Mouse (Mus musculus): ENCODE data around the gene Rcor3. TPM values are rescaled to one million over a fixed set of nuclear protein-coding genes. Genes with fewer than 3 reads are reported as not detected.
A peak's percentile ranks its signal among the peaks of the same experiment; 100 is the strongest.

Gene Rcor3
- polyA plus RNA-seq, 1 experiment from 2014 or later = 29.5 TPM

DNA sequence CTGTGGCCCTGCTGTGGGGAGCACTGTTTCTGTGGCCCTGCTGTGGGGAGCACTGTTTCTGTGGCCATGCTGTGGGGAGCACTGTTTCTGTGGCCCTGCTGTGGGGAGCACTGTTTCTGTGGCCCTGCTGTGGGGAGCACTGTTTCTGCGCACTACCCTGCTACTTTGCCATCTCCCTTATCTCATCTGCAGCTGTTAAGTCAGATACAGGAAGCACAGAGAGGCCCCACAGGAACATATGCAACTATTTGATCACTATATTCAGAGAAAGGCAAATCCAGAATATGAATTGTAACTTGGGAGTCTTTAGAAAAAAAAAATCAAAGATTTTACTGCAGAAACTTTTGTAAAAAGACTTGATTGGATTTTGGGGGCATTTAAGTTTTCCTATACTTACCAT is 22.5 kb downstream of the Rcor3 start:
- Histone ChIP-seq H3K27ac (no peak overlapping the region), H3K4me2 (no peak overlapping the region), H3K9me3 (no peaks in the 10 kb centered on the region), H3K27me3 (no peaks in the 10 kb centered on the region), H3K9ac (no peak overlapping the region), H3K4me1 (replicated peaks) (no peaks in the 10 kb centered on the region), H3K4me3 (no peak overlapping the region), H3K36me3 (peaks cover 80% of the 10 kb centered on the region)
- ATAC-seq (ENCODE audit: low FRiP score) = no peak
- WGBS = 88% methylated on average over 1 of the region's 1 CpGs

DNA sequence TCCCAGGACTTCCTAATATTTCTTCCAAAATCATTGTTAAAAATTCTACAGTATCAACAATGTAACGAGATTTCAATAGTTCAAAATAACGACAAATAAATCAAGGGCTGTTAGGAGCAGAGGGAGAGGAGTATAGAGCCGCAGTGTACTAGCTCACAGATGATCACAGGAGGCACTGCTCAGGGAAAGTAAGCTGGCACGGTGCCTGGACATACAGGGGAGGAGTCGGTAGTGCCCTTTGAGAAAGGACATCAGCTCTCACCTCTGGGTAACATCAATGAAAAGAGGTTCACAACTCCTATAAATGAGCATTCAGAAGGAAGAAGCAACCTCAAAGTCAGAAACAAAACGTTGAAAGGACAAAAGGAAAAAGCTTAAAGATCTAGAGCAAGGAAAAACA is 28.7 kb downstream of the Rcor3 start:
- Histone ChIP-seq H3K4me1 (replicated peaks) (no peaks in the 10 kb centered on the region), H3K4me3 (no peak overlapping the region), H3K9me3 (no peaks in the 10 kb centered on the region), H3K27ac (no peak overlapping the region), H3K9ac (no peak overlapping the region), H3K4me2 (no peak overlapping the region), H3K36me3 (peaks cover 63% of the 10 kb centered on the region), H3K27me3 (no peaks in the 10 kb centered on the region)
- WGBS = 72% methylated on average over 6 of the region's 6 CpGs
- no peak for ATAC-seq (ENCODE audit: low FRiP score)

- no peak overlapping the region for H3K4me3 ChIP-seq
- H3K27ac ChIP-seq = no peak overlapping the region
- ATAC-seq (ENCODE audit: low FRiP score) = no peak
- WGBS = 22% methylated on average over 2 of the region's 2 CpGs
- H3K4me1 ChIP-seq (replicated peaks) = no peaks in the 10 kb centered on the region
- H3K27me3 ChIP-seq = no peaks in the 10 kb centered on the region
- H3K4me2 ChIP-seq = no peak overlapping the region
- peaks cover 57% of the 10 kb centered on the region for H3K36me3 ChIP-seq
- H3K9me3 ChIP-seq = no peaks in the 10 kb centered on the region
- no peak overlapping the region for H3K9ac ChIP-seq
Measured at GRCm38 (mm10) chr1:192107352-192107751, 30.5 kb downstream of the Rcor3 start.

- no peak overlapping the region for H3K4me2 ChIP-seq
- 92% methylated on average over 4 of the region's 4 CpGs for WGBS
- no peak overlapping the region for H3K4me3 ChIP-seq
- H3K36me3 ChIP-seq = peaks cover 59% of the 10 kb centered on the region
- H3K4me1 ChIP-seq (replicated peaks) = no peaks in the 10 kb centered on the region
- H3K9ac ChIP-seq = no peak overlapping the region
- no peak for ATAC-seq (ENCODE audit: low FRiP score)
- H3K27ac ChIP-seq = no peak overlapping the region
- no peaks in the 10 kb centered on the region for H3K9me3 ChIP-seq
- H3K27me3 ChIP-seq = no peaks in the 10 kb centered on the region
Measured at GRCm38 (mm10) chr1:192105902-192106389, 31.9 kb downstream of the Rcor3 start.

DNA sequence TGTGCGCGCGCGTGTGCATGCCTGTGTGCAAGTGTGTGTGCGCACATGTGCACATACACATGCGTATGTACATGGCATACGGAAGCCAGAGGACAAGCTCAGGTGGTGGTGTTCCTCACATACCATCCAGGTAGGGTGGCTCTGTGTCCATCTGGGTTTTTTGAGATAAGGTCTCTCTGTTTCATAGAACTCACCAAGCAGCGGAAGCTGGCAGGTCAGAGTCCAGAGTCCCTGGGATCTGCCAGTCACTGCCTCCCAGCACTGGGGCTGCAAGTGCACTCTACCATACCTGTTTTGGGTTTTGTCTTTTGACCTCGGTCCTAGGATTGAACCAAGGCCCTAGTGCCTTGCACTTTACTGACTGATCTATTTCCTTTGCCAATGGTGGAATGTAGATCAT is 33.8 kb downstream of the Rcor3 start:
- 96% methylated on average over 9 of the region's 9 CpGs for WGBS
- H3K36me3 ChIP-seq = peaks cover 51% of the 10 kb centered on the region
- no peak overlapping the region for H3K4me3 ChIP-seq
- no peak for ATAC-seq (ENCODE audit: low FRiP score)
- no peaks in the 10 kb centered on the region for H3K27me3 ChIP-seq
- H3K9ac ChIP-seq = no peak overlapping the region
- no peaks in the 10 kb centered on the region for H3K9me3 ChIP-seq
- H3K27ac ChIP-seq = no peak overlapping the region
- no peak overlapping the region for H3K4me2 ChIP-seq
- no peaks in the 10 kb centered on the region for H3K4me1 ChIP-seq (replicated peaks)

DNA sequence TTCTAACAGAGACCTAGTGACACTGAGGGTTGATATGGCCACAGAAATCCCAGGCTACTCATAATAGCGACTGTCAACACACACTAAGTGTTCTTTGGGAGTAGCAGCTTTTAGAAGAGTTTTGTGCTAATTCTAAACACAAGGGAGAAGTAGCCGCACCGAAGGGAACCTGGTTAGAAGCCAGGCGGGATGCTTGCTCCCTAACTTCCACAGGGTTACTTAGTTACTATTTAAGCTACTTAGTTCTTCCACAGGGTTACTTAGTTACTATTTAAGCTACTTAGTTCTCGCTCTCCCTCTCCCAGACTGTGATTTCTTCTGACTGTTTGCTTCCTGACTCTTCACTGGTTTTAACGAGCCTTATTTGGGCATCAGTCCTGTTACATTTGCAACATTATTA is 34.7 kb downstream of the Rcor3 start:
- WGBS = 65% methylated on average over 6 of the region's 6 CpGs
- H3K4me1 ChIP-seq (replicated peaks) = no peaks in the 10 kb centered on the region
- H3K36me3 ChIP-seq = peaks cover 48% of the 10 kb centered on the region
- no peak overlapping the region for H3K4me3 ChIP-seq
- no peak overlapping the region for H3K27ac ChIP-seq
- no peak for ATAC-seq (ENCODE audit: low FRiP score)
- no peak overlapping the region for H3K4me2 ChIP-seq
- no peaks in the 10 kb centered on the region for H3K9me3 ChIP-seq
- H3K27me3 ChIP-seq = no peaks in the 10 kb centered on the region
- H3K9ac ChIP-seq = no peak overlapping the region

GRCm38 (mm10) chr1:192101359-192101758 is 36.5 kb downstream of the Rcor3 start:
- peaks cover 46% of the 10 kb centered on the region for H3K36me3 ChIP-seq
- no peak overlapping the region for H3K27ac ChIP-seq
- no peak for ATAC-seq (ENCODE audit: low FRiP score)
- no peaks in the 10 kb centered on the region for H3K9me3 ChIP-seq
- no peak overlapping the region for H3K4me2 ChIP-seq
- H3K4me3 ChIP-seq = no peak overlapping the region
- no peak overlapping the region for H3K9ac ChIP-seq
- no peaks in the 10 kb centered on the region for H3K27me3 ChIP-seq
- 89% methylated on average over 8 of the region's 8 CpGs for WGBS
- no peaks in the 10 kb centered on the region for H3K4me1 ChIP-seq (replicated peaks)

DNA sequence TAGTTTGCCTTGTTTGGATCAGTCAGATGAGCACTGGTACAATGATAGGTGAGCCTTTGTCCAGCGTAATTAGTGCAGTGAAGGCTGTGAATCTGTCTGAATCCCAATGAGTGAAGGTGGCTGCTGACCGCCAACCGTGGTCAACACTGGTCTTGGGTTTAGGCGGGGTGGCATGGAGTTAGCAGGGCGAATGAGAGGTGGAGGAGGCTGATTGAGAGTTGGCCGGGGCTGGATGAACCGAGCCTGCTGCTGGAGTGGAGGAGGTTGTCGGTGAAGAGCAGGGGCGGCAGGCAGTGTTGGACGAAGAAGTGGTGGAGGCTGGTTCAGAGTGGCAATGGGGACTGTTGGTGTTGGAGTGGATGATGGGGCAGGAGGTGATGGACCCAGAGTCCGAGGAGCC is 37.1 kb downstream of the Rcor3 start:
- 94% methylated on average over 11 of the region's 11 CpGs for WGBS
- no peak overlapping the region for H3K4me3 ChIP-seq
- no peaks in the 10 kb centered on the region for H3K9me3 ChIP-seq
- H3K27ac ChIP-seq = no peak overlapping the region
- H3K36me3 ChIP-seq = peaks cover 44% of the 10 kb centered on the region
- H3K27me3 ChIP-seq = no peaks in the 10 kb centered on the region
- no peak overlapping the region for H3K4me2 ChIP-seq
- ATAC-seq (ENCODE audit: low FRiP score) = no peak
- H3K4me1 ChIP-seq (replicated peaks) = no peaks in the 10 kb centered on the region
- no peak overlapping the region for H3K9ac ChIP-seq

DNA sequence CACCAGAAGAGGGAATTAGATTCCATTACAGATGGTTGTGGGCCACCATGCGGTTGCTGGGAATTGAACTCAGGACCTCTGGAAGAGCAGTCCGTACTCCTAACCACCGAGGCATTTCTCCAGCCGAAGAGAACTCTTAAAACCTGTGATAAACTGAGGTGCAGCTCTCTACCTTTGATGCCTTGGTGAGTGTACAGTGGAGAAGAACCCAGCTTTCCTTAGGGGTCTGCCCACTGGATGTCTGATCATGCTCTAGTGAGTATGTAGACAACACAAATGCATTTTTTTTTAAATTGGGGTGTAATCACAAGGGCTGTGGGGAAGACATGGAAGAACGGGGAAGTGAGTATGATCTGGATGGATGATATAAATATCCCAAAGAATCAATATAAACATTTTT is 42.2 kb downstream of the Rcor3 start:
- Histone ChIP-seq H3K4me2 (no peak overlapping the region), H3K27ac (no peak overlapping the region), H3K27me3 (peaks cover 16% of the 10 kb centered on the region), H3K36me3 (peaks cover 10% of the 10 kb centered on the region), H3K9me3 (no peaks in the 10 kb centered on the region), H3K9ac (no peak overlapping the region), H3K4me1 (replicated peaks) (peaks cover 7% of the 10 kb centered on the region), H3K4me3 (no peak overlapping the region)
- no peak for ATAC-seq (ENCODE audit: low FRiP score)
- 91% methylated on average over 5 of the region's 5 CpGs for WGBS

DNA sequence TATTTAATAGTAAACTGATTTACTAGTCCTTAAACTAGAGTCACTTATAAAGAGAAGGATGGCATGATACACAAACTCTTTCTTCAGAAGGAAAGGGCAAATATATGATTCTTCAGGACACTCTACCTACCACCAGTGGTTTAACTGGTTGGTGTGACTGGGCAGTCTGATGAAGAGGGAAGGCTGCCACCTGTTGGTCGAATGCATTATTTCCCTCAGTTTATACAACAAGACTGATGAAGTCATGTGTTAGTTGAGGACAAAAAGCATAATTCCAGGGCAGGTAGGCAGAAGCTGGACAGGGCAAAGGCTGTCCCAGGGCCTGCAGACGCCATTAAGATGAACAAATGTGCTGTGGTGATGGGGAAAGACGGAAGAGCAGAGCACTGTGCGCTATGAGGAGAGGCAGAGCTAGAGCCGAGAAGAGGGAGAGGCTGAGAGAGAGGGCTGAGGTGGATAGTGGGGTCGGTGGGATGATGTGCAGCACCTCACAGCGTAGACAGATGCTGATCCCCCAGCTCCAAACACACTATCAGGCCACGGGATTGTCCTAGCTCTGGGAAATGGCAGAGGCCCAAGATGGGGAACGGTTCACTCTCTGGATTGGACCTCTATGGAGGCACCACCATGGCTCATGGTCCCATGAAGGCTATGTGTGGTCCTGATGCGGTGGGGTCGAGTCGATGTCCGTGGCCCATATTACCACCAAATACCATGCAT is 43.3 kb downstream of the Rcor3 start:
- peaks cover 7% of the 10 kb centered on the region for H3K36me3 ChIP-seq
- ATAC-seq (ENCODE audit: low FRiP score) = no peak
- 63% methylated on average over 13 of the region's 13 CpGs for WGBS

DNA sequence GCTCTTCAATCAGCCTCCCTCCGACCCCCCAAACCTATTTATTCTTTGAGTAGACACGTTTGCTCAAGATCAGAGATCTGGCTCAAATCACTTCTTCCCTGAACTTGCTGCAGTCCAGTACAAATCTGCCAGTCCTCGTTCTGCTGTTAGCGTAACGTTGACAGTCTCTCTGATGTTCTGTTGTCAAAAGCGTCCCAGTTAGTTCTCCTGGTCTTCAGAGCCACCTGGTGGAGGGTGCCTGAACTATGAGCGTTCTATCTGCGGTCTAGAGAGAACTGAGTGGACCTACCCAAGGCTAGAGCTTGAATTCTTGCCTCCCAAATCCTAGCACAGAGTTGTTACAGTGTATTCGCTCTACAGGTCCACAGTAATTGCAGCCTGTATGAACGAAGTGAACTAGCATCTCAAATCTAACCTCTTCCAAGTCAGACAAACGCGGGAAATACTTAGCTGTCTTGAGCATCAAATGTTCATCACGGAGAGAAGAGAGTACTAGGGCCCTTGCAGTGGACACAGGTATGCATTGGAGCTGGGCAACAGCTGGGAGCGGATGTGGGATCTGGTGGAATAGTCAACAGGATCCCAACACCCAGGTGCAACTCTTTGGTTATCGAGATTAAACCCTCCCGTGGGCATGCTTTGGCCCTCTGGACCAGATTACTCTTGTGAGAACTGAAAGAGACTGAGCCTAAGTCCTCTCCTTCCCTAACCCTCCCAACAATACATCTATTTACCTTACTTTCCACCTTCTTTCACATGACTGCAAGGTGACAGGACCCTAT is 44.8 kb downstream of the Rcor3 start:
- Histone ChIP-seq H3K36me3 (peaks cover 1% of the 10 kb centered on the region), H3K27me3 (peaks cover 30% of the 10 kb centered on the region), H3K9ac (peak overlapping the region; percentile 76), H3K4me2 (peak overlapping the region; percentile 92), H3K4me1 (replicated peaks) (peaks cover 7% of the 10 kb centered on the region), H3K27ac (no peak overlapping the region), H3K4me3 (peak overlapping the region; percentile 54), H3K9me3 (no peaks in the 10 kb centered on the region)
- WGBS = 33% methylated on average over 16 of the region's 16 CpGs
- peak; percentile 84 for ATAC-seq (ENCODE audit: low FRiP score)

More for the DNA sequence above, 43.3 kb downstream of the Rcor3 start:
- Histone ChIP-seq H3K4me2 (no peak overlapping the region), H3K27me3 (peaks cover 25% of the 10 kb centered on the region), H3K4me3 (no peak overlapping the region), H3K4me1 (replicated peaks) (peaks cover 7% of the 10 kb centered on the region), H3K9ac (no peak overlapping the region), H3K27ac (no peak overlapping the region), H3K9me3 (no peaks in the 10 kb centered on the region)

- H3K4me1 ChIP-seq (replicated peaks) = peaks cover 7% of the 10 kb centered on the region
- no peaks in the 10 kb centered on the region for H3K36me3 ChIP-seq
- WGBS = 4% methylated on average over 63 of the region's 63 CpGs
- H3K4me2 ChIP-seq = peak within 1 kb of the TSS; percentile 92
- H3K27me3 ChIP-seq = peaks cover 30% of the 10 kb centered on the region
- H3K9me3 ChIP-seq = no peaks in the 10 kb centered on the region
- H3K27ac ChIP-seq = no peak within 1 kb of the TSS
- peak within 1 kb of the TSS; percentile 54 for H3K4me3 ChIP-seq
- peak; percentile 97 for ATAC-seq (ENCODE audit: low FRiP score)
- peak within 1 kb of the TSS; percentile 76 for H3K9ac ChIP-seq
Measured at GRCm38 (mm10) chr1:192091806-192092772, 45.8 kb downstream of the Rcor3 start, which contains the start of gene Traf5. Gene Traf5 (minus strand): TSS chr1:192092559.

Data from hindbrain, embryonic 13.5 days (tissue).